Comparison of ENCODE assay signal across 9 mouse cellular contexts in genomic region chr15:102921053-102922011, GRCm38 (mm10). TPM values are rescaled to one million over a fixed set of nuclear protein-coding genes. Genes with fewer than 3 reads are reported as not detected.
A peak's percentile ranks its signal among the peaks of the same experiment; 100 is the strongest.
DNase-seq lines count a peak whose midpoint lies in the region; ATAC-seq and TF ChIP-seq lines count a peak whose summit lies in the region.
"Had no signal": no experiment of that assay in that cellular context is flagged by ENCODE, and none has a peak within 500 bp of the region (broad histone marks: within the 10 kb centered on the region; RNA-seq: fewer than 3 reads in every experiment).

TSS of gene Hoxc13 (plus strand) at chr15:102921103.

- H3K9me3 ChIP-seq in lung, embryonic 15.5 days: no peaks in the 10 kb centered on the region
- no peaks in the 10 kb centered on the region for H3K9me3 ChIP-seq in embryonic facial prominence, embryonic 14.5 days (ENCODE audit: control insufficient read depth, low read length)
- no peaks in the 10 kb centered on the region for H3K9me3 ChIP-seq in intestine, postnatal 0 days (ENCODE audit: control insufficient read depth)
- H3K9me3 ChIP-seq in neural tube, embryonic 15.5 days (replicated peaks): no peaks in the 10 kb centered on the region

- no peak for TF ChIP-seq POLR2A in thymus, adult 2 months (IDR thresholded peaks at IDR 0.05; ENCODE audit: control insufficient read depth, extremely low read depth, insufficient read depth, low read length, poor library complexity)

- no peak for TF ChIP-seq CTCF in intestine, postnatal 0 days (IDR thresholded peaks at IDR 0.05; ENCODE audit: low read depth)
- no peak for TF ChIP-seq CTCF in thymus, adult 2 months (IDR thresholded peaks at IDR 0.05; ENCODE audit: borderline replicate concordance, control insufficient read depth, extremely low read depth, insufficient read depth, low read length, poor library complexity)

- H3K9ac ChIP-seq in lung, embryonic 15.5 days: no peak within 1 kb of the TSS
- no peak within 1 kb of the TSS for H3K9ac ChIP-seq in embryonic facial prominence, embryonic 14.5 days (ENCODE audit: low read depth, low read length)
- H3K9ac ChIP-seq in intestine, postnatal 0 days (ENCODE audit: low read depth, low read length): no peak within 1 kb of the TSS
- H3K9ac ChIP-seq in neural tube, embryonic 15.5 days (replicated peaks): peak within 1 kb of the TSS; percentile 31

- peak; percentile 59; the same call in 1 of the 2 replicates for ATAC-seq in lung, embryonic 15.5 days (ENCODE audit: borderline replicate concordance, extremely low read depth, low FRiP score, low TSS enrichment)
- peak; percentile 19; the same call in 1 of the 2 replicates for ATAC-seq in embryonic facial prominence, embryonic 14.5 days (ENCODE audit: low read depth)
- 0 out of 2 replicates have a peak, but pooled peaks have one; percentile 22 for ATAC-seq in intestine, postnatal 0 days
- peak; percentile 8; the same call in 1 of the 2 replicates for ATAC-seq in neural tube, embryonic 15.5 days (ENCODE audit: low FRiP score)

- H3K4me3 ChIP-seq in lung, embryonic 15.5 days: peak within 1 kb of the TSS; percentile 20
- peak within 1 kb of the TSS; percentile 30 for H3K4me3 ChIP-seq in embryonic facial prominence, embryonic 14.5 days (ENCODE audit: low read depth, low read length)
- H3K4me3 ChIP-seq in intestine, postnatal 0 days (ENCODE audit: low read depth, low read length): peak within 1 kb of the TSS; percentile 17
- H3K4me3 ChIP-seq in neural tube, embryonic 15.5 days (replicated peaks): peak within 1 kb of the TSS; percentile 35
- no peak within 1 kb of the TSS for H3K4me3 ChIP-seq in thymus, adult 2 months (ENCODE audit: control insufficient read depth, insufficient read depth, low read length)

- H3K4me2 ChIP-seq in lung, embryonic 15.5 days: peak within 1 kb of the TSS; percentile 34
- H3K4me2 ChIP-seq in embryonic facial prominence, embryonic 14.5 days (ENCODE audit: low read depth, low read length): peak within 1 kb of the TSS; percentile 35
- H3K4me2 ChIP-seq in intestine, postnatal 0 days (replicated peaks; ENCODE audit: low read depth): peak within 1 kb of the TSS; percentile 40
- H3K4me2 ChIP-seq in neural tube, embryonic 15.5 days: peak within 1 kb of the TSS; percentile 39

- DNase-seq in lung, postnatal 25 days (ENCODE audit: low spot score): no peak
- peak; percentile 26 for DNase-seq in embryonic facial prominence, embryonic 14.5 days (ENCODE audit: low spot score)
- no peak for DNase-seq in thymus, adult 2 months
- no peak for DNase-seq in left cerebral cortex, postnatal 10 days (ENCODE audit: extremely low spot score in 1 of 2, low spot score in 2 of 2)
- DNase-seq in urinary bladder, postnatal 25 days (ENCODE audit: low spot score): no peak

- no peak within 1 kb of the TSS for H3K27ac ChIP-seq in lung, embryonic 15.5 days
- H3K27ac ChIP-seq in embryonic facial prominence, embryonic 14.5 days (replicated peaks; ENCODE audit: low read depth, low read length): no peak within 1 kb of the TSS
- H3K27ac ChIP-seq in intestine, postnatal 0 days (ENCODE audit: low read depth, low read length): no peak within 1 kb of the TSS
- H3K27ac ChIP-seq in neural tube, embryonic 15.5 days (replicated peaks): peak within 1 kb of the TSS; percentile 58
- H3K27ac ChIP-seq in thymus, adult 2 months (ENCODE audit: control insufficient read depth, insufficient read depth, low read length): no peak within 1 kb of the TSS

- WGBS in lung, embryonic 15.5 days: 2% methylated on average over 68 of the region's 88 CpGs
- WGBS in embryonic facial prominence, embryonic 14.5 days: 2% methylated on average over 20 of the region's 88 CpGs
- under 1% methylated on average over 79 of the region's 88 CpGs for WGBS in intestine, postnatal 0 days
- WGBS in neural tube, embryonic 15.5 days: 1% methylated on average over 83 of the region's 88 CpGs
- 6% methylated on average over 80 of the region's 88 CpGs for WGBS in thymus, adult 2 months

- peaks cover 99% of the 10 kb centered on the region for H3K27me3 ChIP-seq in lung, embryonic 15.5 days
- H3K27me3 ChIP-seq in embryonic facial prominence, embryonic 14.5 days (replicated peaks; ENCODE audit: control insufficient read depth, insufficient read depth, low read length): peaks cover 100% of the 10 kb centered on the region
- peaks cover 95% of the 10 kb centered on the region for H3K27me3 ChIP-seq in intestine, postnatal 0 days (replicated peaks; ENCODE audit: control insufficient read depth, insufficient read depth, low read length)
- peaks cover 85% of the 10 kb centered on the region for H3K27me3 ChIP-seq in neural tube, embryonic 15.5 days (replicated peaks)
- H3K27me3 ChIP-seq in thymus, adult 2 months (ENCODE audit: control insufficient read depth, insufficient read depth, low read length): peaks cover 22% of the 10 kb centered on the region

- intact Hi-C loops in left cerebral cortex, postnatal 10 days (cut with DNase I): no loop called here

- H3K4me1 ChIP-seq in lung, embryonic 15.5 days: peaks cover 4% of the 10 kb centered on the region; the same call in 1 of the 2 replicates
- no peaks in the 10 kb centered on the region for H3K4me1 ChIP-seq in embryonic facial prominence, embryonic 14.5 days (ENCODE audit: control insufficient read depth, insufficient read depth, low read length)
- no peaks in the 10 kb centered on the region for H3K4me1 ChIP-seq in intestine, postnatal 0 days (replicated peaks; ENCODE audit: control insufficient read depth, insufficient read depth, low read length)
- H3K4me1 ChIP-seq in neural tube, embryonic 15.5 days: peaks cover 17% of the 10 kb centered on the region
- no peaks in the 10 kb centered on the region for H3K4me1 ChIP-seq in thymus, adult 2 months (replicated peaks; ENCODE audit: control insufficient read depth, insufficient read depth, low read length)

- no peaks in the 10 kb centered on the region for H3K36me3 ChIP-seq in lung, embryonic 15.5 days
- no peaks in the 10 kb centered on the region for H3K36me3 ChIP-seq in embryonic facial prominence, embryonic 14.5 days (ENCODE audit: control insufficient read depth, insufficient read depth, low read length)
- H3K36me3 ChIP-seq in intestine, postnatal 0 days (ENCODE audit: control insufficient read depth, insufficient read depth): no peaks in the 10 kb centered on the region
- no peaks in the 10 kb centered on the region for H3K36me3 ChIP-seq in neural tube, embryonic 15.5 days
- H3K36me3 ChIP-seq in thymus, adult 2 months (ENCODE audit: control insufficient read depth, insufficient read depth, low read length): no peaks in the 10 kb centered on the region

RNA-seq across cellular contexts. Expression of gene Hoxc13, which starts in this region (rescaled TPM):
- polyA plus RNA-seq in lung, embryonic 15.5 days (2015; fragmentation: Nextera tagmentation; extraction: Ambion mirVana): not detected in 2 replicates
- polyA plus RNA-seq in embryonic facial prominence, embryonic 14.5 days (2014; fragmentation: Nextera tagmentation; extraction: Ambion mirVana): 0.89 and 1.1 TPM in 2 replicates
- not detected in 2 replicates for polyA plus RNA-seq in intestine, postnatal 0 days (2015; fragmentation: Nextera tagmentation; extraction: Ambion mirVana)
- polyA plus RNA-seq in neural tube, embryonic 15.5 days (2015; fragmentation: Nextera tagmentation; extraction: Ambion mirVana): 5.7 and 9.3 TPM in 2 replicates
- polyA plus RNA-seq in thymus, adult 2 months (2012; rRNA removed): not detected in 2 replicates
- not detected for total RNA-seq in left cerebral cortex, postnatal 10 days (2021)
- total RNA-seq: common myeloid progenitor, adult 5-6 weeks had no signal

Comparison
In these comparisons a context has a peak if more than half of its experiments do, and no peak if none do; other contexts are left out.
1. Peak in ATAC-seq, H3K4me3 ChIP-seq and H3K4me2 ChIP-seq in lung, embryonic 15.5 days; RNA of the gene not detected or under 1 TPM.
2. Peak in ATAC-seq, H3K4me3 ChIP-seq and H3K4me2 ChIP-seq in intestine, postnatal 0 days; RNA of the gene not detected or under 1 TPM.
3. ATAC-seq: peak in every context shown above with its lines; median percentile 59 in lung, embryonic 15.5 days; 22 in intestine, postnatal 0 days; 19 in embryonic facial prominence, embryonic 14.5 days; 8 in neural tube, embryonic 15.5 days.